Mouse (Mus musculus) heart, postnatal 25 days (tissue): ENCODE measurements at regions not wholly inside any gene's neighbourhood (a gene's known extent, or its start where the extent isn't known, plus 50 kb on each side); places are given as distances from the start of the nearest gene placed in this dataset.

ENCODE experiments used
- DNase-seq: peaks from one replicate; pipeline ENCODE4 v3.0.0; 2022; ENCODE audit warnings: low spot score
- intact Hi-C: fragments of 180-260 bp; cut with DNase I; formaldehyde crosslinking; loops from one replicate; pipeline ENCODE4 v1.15.1; 2025

DNA sequence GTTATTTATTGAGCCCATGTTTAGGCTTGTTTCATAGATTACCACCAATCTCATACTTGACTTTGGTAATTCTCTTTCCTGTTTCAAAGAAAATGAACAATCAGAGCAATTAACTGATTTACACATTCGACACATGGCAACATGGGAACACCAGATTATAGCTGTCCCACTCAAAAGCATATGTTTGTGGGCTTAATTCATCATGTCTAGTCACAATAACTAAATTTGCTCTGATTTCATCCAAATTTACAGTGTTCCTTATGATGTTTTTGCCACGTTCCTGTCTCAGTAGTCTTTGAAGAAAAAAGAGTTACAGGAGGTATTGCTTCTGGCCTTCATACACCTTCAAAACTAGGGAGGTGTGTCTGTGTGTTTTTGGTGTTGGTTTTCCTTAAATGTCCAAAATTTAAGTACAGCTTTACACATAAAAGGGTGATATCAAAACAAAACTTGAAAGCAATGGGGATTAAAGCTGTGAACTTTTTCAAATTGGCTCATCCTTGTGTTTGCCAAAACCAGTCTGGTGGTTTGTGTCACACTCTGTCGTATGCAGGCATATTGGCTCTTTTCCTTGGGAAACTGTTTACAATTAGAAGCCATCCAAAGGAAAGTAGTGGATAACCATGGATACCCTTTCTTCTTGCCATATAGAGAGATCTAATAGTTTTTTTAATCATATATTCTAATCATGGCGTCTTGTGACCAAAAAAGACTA, 291.3 kb downstream of the Etv1 start:
- intact Hi-C loops: no loop called here
- DNase-seq: no peak

DNA sequence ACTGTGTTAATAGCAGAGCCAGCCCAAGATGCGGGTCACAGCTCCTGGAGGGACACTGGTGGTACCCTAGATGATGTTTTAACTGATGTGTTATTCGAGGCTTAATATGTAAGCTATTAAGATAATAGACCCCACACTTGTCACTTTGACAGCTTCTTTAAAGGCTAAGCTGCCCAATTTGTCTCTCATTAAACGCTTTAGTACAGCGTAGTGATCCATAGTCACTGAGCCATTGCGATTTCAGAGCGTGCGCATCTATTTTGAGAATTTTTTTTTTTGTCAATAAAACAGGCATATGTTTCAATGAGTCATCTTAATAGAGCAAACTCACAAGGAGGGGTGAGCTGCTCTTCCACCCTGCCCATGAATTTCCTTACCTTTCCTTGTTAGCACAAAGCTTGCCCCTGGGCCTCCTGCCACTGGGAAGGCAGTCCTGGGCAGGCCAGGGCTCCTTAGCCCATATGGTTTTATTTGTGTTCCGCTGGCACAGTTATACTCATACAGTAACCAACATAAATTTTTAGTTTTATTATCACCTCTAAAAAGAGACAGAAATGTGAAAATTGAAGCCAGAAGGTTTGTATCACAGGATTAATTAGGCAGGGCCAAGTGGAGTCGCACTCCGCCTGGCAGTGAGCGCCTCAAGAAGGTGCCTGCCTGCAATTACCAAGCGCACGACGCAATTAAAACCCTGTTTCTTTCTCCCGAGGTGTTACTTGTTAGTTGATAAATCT, 294.3 kb downstream of the Etv1 start:
- intact Hi-C loops: no loop called here

DNA sequence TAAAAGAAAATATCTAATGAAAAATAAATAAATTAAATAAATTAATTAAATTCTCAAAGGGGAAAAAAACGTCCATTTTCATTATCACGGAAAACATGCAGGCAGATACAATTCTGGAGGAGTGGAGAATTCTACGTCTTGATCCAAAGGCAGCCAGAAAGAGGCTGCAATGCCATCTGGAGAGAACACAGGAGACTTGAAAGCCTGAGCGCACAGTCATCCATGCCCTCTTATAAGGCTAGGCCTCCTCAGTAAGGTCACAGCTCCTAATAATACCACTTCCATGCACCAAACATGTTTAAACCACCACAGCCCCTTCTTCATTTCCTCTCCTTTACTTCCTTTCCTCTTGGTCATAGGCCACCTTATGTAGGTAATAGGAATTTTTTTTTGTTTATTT, 307.1 kb downstream of the Etv1 start:
- intact Hi-C loops: no loop called here
- no peak for DNase-seq

More for the DNA sequence above, 294.3 kb downstream of the Etv1 start:
- no peak for DNase-seq

DNA sequence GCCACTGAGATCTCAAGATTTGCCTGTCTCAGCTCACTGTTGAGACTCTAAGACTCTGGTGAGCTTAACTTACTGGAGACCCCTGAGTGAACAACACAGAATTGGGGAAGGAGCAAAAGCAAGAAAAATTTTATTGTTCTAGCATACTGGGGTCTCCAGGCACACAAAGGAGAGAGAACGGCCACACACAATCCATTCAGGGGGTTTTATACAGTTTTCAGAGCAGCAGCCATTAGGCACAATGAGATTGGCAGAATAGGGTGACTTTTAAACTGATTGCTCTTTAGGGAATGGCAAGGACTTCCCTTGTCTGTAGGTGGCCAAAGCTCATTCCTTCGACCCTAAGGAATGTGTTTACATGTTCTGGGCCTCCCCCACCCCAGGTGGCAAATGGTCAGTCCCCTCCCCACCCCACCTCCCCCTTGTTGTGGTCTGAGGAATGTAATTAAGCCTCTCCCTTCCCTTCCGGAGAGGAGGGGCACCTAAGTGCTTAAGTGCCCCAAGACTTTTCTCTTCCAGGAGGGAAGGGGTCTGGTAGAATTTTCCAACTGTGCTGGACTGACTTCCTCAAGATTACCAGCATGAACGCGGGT, 315.6 kb downstream of the Etv1 start:
- DNase-seq: no peak
- intact Hi-C loops: no loop called here

DNA sequence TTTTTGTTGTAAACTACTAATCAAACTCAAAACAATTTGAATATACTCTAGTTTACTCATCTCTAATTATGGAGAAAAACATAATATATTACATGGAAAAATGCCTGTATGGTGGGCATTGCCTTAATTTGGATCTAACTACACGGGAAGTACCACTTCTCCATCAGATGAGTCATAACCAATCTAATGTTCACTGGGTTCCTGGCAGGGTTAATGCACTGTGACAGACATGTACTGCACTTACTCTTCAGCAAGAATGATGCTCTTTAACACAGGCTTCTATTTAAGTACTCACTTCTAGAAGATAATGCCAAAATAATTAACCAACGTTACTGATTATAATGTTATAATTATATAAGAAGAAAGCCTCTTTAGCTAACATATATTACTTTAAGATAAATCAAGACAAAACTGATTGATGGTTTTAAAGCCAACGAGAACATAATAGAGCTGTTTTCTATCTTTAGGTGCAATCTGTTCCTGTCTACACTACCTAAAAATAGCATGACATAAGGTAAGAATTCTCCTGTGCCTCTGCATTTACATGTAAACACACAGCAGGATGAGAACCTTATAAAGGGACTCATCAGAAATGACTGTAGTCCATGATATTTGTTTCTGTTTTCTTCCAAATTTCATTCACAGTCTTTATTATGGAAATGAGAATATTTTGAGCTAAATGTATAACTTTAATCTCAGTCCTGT, 344.4 kb downstream of the Etv1 start:
- no peak for DNase-seq

DNA sequence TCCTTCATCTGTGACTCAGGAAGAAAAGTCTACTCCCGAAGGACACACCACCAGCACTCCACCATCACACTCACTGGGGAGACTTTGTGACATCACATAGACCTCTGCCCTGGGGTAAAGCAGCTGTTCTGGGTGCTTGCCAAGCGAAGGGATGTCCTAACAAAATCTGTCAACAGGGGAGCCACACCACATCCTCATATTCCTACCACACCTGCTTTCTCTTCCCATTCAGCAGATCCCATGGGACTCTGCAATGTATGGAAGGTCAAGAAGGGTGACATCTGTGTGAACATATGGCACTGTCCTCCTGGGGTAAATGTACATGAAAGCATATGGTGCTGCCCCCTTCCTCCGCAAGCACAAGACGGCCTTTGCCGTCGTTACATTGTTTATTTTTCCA, 375.5 kb downstream of the Etv1 start:
- intact Hi-C loops: no loop called here
- no peak for DNase-seq

More for the DNA sequence above, 344.4 kb downstream of the Etv1 start:
- intact Hi-C loops: no loop called here

DNA sequence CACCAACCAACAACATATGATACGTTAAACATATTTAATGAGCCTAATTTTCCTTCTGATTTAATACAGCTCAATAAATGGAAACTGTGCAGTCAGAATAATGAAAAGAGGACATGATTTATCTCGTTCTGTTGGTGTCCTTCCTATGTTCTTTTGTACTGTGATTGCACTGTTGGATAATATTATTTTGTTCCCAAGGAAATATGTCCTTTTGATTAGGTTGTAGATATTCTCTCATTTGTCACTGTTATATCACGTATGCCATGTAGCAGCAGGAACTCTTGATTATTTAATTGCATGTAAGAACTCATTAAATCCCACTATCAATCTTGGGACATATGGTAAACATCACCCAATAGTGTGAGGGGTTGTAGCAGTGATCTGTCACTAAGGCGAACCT, 397.8 kb downstream of the Etv1 start:
- no peak for DNase-seq
- intact Hi-C loops: no loop called here

DNA sequence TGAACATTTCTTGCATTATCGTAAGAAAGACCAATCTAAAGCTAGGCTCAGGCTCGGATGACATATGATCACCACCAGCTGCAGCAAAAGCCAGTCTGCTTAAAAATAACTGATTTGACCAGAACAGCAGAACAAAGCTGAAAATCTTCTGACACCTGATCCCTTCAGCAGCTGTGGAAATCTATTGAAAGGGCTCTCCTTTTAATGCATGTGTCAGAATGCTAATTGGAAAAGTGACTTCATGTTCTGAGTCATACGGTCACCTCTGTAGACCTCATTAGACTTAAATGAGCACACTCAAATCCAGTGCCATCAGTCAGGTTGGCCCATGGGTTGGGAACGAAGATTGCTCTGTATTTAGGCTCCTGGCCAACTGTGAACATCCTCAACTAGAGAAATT, 444.9 kb downstream of the Etv1 start:
- no peak for DNase-seq
- intact Hi-C loops: no loop called here

DNA sequence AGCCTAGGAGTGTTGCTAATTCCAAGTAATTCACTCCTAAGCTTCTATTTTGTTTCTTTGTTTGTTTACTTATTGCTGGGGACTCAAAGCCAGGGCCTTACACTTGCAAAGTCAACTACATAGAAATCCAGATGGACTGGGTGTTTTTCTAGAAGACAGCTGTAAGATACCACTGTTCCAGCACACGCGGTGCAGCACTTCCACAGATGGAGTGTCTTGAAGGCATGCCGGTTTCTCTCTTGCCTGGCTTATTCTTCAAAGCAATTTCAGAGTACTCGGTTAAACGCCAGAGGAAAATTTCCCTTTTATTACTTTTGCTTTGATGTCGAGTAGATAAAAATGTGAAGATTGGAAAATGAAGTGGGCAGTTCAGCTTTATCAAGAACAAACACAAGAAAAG, 477.4 kb downstream of the Etv1 start:
- no peak for DNase-seq
- intact Hi-C loops: no loop called here

DNA sequence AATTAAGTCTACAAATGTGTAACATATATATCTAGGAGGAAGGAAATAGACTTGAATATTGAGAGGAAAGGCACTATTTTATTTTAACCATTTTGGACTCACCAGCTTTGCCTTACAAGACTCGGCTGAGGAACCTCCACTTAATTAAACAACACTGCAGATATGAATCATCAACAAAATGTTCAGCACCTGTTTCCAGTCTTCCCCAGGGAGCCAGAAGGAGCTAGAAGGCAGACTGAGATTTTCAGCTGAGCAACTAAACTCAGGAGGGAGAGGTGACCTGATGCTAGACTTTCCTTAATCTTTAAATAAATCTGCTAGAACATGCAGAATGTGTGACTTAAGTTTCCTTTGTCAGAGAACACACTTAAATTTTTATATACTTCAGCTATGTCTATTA, 478.4 kb downstream of the Etv1 start:
- no peak for DNase-seq
- intact Hi-C loops: no loop called here

DNA sequence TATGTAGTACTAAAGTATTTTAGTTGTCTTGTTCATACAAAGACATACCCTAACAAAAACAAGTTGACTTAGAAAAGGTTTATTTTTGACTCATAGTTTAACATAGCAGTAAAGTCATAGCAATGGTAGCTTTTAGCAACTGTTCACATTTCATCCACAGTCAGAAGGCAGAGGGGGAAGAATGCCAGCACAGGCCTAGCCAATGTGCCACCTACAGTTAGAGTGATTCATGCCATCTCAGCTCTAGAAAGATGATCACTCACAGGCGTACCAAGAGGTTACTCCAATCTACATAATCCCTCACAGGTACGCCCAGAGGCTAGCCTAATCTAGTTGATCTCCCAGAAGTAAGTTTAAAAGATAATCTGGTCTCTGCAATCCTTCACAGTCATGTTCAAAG, 510.5 kb downstream of the Etv1 start:
- intact Hi-C loops: no loop called here
- DNase-seq: no peak

DNA sequence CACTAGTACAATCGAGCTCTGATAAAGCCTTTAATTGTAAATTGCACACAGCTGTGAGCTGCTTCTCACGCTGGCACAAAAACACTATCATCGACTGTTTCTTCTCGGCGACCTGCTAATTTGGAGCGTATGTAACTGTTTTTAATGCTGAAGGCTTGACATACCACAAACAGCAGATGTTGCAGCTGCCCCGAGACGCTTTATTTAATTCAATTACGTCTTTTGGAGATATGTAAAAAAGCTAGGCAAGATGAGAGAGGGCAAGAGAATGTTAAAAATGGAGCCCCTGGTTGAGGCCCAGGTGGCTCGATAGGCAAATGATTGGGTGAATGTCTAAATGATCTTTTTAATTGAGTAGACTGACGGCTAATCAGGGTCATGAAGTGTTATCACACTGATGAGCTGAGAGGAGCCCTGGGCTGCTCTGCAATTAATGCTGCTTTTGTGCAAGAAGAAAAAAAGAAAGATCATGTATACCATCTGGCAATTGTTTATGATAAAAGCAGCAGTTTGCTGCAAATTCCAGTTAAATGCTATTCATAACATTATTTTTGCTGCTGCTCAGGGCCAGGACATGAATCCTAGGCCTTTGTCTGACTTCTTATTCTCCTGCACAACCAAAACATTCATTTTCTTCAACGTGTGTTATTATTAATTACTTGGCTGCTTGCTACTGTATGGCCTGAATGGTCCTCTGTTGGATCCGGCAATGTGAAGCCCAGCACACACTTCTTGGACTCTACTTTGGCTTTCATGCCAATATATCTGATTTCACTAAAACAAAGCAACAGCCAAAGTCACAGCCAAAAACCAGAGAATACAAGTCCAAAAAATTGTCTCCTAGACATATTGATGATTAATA, 522.4 kb downstream of the Etv1 start:
- intact Hi-C loops: no loop called here
- DNase-seq: no peak

DNA sequence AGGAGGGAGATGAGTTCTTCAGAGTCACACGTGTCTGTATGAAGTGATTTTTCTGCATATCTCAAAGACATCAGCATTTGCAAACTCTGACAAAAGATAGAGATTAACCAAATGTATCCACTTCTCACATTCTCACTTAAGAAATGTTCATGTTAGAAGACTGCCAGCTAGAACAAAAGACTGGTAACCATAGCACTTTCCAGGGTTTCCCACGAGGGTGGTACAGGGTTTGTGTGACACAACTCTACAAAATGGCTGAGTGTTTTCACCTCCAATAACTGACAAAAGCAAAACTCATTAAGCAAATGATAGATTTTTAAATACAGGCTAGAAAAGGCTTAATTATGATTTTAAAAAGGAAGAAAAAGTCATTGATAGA, 523.0 kb downstream of the Etv1 start:
- no peak for DNase-seq
- intact Hi-C loops: no loop called here

DNA sequence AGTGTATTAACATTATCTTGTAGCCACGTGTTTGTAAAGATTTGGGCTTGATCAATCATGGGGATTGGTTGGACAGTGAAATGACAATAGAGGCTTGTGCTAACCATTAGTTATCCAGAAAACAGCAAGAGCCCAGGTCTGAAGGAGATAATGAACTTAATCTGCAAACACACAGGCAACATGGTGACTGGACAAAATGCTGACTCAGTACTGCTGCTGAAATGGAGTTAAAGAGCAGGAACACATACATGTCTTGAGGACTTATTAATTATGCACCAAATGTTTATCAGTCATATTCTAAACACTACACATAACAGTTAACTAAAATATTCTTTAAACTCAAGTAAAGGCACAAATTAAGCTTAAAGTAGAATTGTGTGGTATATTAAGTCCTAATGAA, 528.6 kb downstream of the Etv1 start:
- no peak for DNase-seq
- intact Hi-C loops: no loop called here

DNA sequence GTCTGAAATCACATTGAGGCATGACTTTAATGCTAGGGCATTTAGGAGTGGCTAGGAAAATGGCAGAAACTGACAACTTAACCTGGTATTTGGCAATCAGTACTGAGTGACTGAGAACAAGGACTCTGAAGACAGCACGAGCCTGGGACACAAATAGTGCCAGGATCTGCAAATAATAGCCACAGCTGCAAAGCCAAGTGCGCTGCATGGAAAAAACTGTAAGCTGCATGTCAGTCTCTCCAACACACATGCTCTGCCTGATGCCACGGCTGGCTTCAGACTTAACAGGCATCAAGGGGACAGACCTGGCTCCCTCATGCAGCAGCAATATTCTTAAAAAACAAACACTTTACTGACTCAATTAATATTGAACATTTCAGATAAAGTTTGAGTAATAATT, 530.7 kb downstream of the Etv1 start:
- no peak for DNase-seq
- intact Hi-C loops: no loop called here

DNA sequence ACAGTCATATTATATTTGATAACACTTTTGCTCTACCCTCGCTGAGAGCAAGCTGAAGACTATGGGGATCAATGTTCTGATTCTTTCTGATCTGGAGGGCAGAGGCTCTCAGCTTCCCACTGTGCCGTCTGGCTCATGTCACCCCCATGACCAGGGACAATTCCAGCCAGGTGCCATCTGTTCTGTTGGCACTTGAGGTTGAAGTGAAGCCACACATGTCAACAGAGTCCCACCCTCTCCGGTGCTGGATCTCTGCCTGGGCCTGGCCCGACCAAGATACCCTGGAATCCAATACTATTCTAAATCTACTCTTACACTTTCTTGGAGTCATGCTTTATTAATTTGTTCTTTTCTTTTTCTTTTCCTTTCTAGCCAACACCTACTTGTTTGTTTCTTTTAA, 538.0 kb downstream of the Etv1 start:
- no peak for DNase-seq
- intact Hi-C loops: no loop called here

DNA sequence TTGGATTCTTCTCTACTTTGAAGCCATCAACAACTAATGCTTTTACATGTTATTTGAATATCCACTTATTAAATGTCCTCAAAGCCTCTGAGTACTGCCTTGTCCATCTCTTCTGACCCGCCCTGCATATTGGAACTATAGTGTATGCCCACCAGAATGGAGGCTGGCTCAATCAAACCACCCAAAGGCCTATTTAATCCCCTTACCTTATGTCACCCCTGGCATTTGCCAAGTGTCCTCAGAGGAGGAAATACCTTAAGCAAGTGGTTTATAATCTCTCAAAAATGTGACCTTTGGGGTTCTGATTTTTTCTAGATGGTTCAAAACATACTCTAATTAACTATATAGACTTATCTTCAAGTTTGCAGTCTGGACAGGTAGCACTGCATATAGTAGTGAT, 542.3 kb downstream of the Etv1 start:
- intact Hi-C loops: no loop called here
- DNase-seq: no peak

DNA sequence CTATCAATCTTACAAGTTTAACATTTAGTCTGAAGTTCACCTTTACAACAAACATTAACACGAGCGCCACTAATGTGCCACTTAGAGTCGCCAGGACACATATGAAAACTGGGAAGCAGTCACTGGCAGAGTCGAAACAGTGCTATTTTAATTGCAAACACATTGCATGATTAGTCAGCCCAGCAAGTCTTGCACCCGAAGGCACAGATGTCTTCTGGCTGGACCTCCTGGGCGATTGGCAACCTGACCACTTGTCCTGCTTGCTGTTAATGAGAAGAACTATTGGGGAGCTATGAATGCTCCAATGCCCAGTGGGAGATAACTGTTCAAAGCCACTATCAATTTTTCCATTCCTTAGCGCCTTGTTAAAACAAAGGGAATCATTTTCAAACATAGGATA, 547.0 kb downstream of the Etv1 start:
- no peak for DNase-seq
- intact Hi-C loops: no loop called here

DNA sequence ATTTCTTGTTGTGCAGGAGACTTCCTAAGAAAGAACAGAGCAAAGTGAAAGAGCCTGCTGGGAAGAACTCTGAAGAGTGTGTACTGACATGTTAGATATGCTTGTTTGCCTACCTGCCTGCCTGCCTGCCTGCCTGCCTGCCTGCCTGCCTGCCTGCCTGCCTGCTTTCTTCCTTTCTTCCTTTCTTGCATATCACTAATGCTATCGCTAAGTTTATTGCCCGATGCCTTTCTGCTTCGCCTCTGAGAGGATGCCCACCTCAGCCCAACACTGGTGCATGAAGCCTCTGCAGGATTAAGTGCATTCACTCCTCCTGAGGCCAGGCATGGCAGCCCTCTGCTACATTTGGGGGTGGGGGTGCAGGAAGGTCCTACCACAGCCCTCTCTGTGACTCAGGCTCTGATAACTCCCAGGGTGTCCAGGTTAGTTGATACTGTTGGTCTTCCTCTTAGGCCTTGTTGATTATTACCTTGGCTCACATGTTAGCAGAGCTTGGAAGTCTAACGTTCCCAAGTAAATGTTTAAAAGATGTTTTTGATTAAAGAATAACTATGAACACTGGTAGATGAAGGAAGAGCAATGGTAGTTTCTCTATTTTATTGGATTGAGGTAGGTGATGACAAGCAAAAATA, 547.6 kb downstream of the Etv1 start:
- DNase-seq: no peak
- intact Hi-C loops: no loop called here

DNA sequence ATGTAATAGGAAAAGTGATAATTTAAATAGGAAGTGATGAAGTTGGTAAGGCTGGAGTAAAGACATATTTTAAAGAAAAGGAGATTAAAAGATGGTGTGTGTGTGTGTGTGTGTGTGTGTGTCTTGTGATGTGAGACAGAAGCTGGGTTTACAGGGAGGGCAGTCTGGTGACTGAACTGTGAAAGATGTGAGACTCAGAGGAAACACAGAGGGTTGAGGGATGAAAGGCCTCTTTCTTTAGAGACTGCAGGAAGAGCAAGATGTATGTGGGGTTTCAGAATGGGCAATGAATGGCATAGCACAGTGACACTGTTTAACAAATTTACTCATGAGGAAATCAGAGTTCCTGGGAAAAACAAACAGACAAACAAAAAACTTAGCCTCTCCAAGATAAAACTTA, 549.2 kb downstream of the Etv1 start:
- intact Hi-C loops: no loop called here
- DNase-seq: no peak
